Mouse (Mus musculus) heart, adult 11 months (tissue): ENCODE results near the gene Dusp16.
"Not testable (repeated sequence)": the region's sequence is repeated elsewhere in the genome, so short reads cannot be mapped to it uniquely, and the experiment has no call there.

Experiments
- DNase-seq: peaks from one replicate; pipeline ENCODE4 v3.0.0; 2022

Dusp16 gene

DNA sequence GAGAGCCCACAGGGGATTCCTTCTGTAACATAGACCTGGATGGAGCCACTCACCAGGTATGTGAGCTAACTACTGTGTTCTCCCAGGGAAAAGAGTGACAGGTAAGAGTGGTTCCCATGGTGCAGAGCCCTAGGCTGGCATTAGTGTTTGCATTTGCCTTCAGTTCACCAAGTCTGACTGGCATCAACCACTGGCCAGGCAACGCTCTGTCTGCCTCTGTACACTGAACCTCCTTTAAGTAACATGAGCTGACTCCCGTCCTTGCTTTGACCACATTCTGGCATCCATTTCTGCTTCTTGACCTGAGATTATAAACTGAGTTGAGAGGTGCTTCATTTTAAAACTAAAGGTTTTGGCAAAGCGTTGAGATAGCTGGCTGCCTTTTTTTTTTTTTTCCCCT, 96.8 kb downstream of the Dusp16 start:
- DNase-seq, result no peak

DNA sequence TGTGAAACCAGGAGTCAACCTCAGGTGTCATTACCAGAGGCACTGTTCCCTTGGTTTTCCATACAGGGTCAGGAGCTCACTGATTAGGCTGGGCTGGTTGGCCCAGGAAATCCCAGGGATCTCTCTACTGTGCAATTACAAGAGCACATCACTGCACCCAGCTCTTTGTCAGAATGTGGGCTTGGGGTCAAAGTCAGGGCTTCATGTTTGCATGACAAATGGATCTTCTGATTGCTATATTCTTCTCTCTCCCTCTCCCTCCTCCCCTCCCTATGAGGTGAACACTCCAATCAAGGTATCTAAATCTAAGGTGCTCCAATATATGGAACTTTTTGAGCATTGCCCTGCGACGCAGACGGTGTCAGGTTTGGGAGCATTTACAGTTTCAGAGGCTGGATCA, 97.4 kb downstream of the Dusp16 start:
- no peak for DNase-seq

DNA sequence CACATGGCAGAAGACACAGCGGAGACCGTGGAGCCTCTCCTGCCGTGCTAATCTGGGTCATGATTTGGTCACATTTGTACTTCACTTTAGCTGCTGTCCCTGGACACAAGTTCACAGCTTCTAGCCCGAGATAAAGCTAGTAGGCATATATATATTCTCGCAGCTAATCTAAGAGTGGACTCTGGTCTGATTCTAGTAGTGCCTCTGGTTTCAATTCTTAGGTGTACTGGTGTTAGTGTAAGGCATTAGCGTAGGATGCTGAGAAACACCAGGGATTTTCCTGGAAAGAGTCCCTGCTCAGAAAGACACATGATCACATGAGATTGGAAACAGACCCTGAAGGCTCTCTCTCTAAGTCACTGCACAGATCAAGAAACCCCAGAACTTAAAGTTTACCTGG, 97.9 kb downstream of the Dusp16 start:
- no peak for DNase-seq

DNA sequence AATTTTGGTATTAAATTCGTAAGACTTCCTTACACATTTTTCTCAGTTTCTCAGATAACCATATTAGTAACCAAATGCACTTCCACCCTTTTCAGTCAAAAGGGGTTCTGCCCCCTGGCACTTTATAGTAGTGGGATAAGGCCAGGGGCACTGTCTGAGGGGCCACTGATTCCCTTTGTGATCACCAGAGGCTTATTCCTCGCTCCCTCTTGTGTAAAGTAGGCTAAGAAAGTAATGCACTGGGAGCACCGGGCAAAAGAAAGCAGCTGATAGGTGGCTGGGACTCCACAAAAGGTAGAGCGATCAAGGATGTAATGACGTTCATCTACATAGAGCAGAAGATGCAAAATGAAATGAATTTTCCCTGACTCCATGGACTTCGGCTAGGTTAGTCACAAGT, 106.9 kb downstream of the Dusp16 start:
- no peak for DNase-seq

DNA sequence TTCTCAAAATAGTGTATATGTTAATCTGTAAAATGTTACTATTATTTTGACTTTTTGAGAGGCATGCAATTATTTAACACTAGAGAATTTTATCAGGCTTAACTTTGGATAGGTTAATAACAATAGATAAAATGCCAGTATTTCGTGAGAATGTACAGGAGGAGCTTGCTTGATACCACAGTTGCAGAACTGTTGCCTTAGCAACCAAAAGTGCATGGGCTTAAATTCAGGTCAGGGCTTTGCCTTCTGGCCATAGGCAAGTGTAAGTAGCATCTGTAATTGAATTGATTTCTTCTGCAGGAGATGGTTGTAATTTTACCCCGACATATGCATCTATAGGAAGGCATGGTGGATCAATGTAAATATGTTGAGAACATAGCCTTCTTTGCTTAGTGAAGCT, 107.4 kb downstream of the Dusp16 start:
- DNase-seq, result no peak

DNA sequence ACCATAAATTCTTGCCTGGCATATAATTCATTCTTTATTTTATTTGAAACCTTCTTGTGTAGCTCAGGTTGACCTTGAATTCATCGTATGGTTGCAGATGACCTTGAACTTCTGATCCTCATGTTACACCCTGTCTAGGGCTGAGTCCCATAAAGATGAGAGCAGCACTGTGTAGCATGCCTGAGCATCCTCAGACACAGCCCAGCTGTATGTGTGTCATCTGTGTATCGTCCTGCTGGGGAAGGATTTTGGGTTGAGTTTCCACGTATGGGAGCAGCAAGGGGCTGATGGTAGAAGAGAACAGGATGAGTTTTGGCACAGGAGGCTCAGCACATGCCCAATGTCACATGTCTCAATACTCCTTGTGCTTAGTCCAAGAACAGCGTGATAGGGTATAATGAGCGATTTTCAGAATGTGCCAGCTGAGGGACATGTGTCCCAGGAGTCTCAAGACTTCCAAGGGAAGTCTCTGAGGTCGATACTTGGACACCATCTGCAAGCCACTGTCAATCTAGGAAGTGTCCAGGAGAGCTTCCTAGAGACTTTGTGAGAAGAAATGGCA, 108.0 kb downstream of the Dusp16 start:
- DNase-seq, result no peak

DNA sequence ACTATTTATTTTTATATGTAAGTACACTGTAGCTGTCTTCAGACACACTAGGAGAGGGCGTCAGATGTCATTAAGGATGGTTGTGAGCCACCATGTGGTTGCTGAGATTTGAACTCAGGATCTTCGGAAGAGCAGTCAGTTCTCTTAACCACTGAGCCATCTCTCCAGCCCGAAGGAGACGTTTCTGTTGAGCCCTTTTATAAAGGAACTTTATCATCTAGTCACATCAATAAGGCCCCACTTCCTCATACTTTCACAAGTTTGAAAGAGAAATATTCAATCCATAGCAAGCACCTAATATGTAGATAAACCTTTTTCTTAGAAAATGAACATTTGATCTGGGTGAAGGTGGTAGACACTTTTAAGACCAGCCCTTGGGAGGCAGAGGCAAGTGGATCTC, 113.1 kb downstream of the Dusp16 start:
- DNase-seq, result not testable (repeated sequence)

DNA sequence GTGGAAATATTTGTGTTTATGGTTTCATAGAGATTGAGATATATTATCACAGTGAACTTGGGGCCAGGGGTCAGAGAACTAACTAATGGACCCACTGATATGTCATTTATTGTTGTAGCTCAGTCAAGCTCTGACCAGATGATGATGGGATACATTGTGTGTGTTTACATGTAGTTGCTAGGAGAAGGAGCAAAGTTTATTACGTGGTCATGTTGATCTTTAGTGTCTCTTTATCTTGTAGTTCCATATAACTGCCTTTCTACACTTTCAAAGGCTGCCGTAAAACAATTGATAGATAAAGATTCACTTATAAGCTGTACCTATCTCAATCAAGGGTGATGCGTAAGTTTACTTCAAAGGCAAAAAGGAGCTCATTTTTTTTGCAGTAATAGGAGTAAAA, 114.4 kb downstream of the Dusp16 start:
- no peak for DNase-seq

DNA sequence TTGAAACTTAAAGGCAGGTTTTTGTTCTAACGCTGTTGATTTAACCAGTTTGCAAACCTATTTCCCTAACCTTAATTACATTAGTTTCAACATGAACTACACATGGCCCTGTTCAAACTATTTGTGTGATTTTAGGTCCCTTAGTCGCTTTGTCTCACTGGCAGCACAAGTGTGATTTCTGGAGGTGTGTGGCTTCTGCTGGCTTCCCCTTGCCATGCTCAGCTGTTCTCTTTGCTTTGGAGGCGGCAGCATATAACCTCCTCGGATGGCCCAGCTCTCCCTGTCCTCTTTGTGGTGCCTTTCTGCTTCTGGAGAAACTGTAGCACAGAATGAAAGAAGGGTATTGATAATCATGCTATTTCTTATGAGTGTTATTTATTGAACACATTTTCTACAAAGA, 114.9 kb downstream of the Dusp16 start:
- no peak for DNase-seq

DNA sequence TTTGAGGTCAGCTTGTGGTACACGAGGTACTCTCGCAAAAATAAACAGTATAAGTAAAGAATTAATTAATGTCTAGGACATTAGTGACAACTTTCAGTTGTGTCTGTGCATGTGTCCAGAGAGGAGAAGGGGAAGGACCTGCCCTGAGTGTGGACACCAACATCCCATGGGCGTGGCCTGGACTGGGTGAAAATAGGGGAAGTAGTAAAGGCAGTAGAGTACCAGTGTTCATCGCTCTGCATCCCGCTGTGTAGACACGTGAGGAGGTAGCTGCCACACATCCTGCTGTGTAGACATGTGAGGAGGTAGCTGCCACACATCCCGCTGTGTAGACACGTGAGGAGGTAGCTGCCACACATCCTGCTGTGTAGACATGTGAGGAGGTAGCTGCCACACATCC, 118.7 kb downstream of the Dusp16 start:
- peak; percentile 92 for DNase-seq

DNA sequence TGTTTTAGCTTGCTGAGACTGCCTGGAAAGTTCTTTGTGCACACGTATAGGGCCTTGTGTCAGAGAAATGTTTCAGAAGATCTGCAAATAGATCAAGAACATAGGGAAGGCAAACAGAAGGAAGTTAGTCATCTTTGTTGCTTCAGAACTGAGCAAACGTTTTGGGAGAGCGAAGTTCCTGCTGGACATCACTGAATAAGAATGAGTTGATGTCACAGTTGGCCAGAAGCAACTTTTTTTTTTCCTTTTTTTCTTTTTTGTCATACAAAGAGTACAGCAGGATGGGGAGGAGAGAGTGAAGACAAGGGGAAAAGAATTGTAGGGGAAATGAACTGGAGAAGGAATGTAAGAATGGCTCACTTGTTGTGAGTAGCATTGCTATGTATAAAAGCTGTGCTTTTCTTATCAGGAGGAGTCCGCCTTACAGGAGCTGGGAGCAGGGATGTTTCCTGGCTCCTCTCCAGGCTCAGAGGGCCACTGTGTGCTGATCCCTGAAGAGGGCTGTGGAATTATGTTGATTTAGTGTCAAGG, 121.5 kb downstream of the Dusp16 start:
- peak; percentile 94 for DNase-seq

DNA sequence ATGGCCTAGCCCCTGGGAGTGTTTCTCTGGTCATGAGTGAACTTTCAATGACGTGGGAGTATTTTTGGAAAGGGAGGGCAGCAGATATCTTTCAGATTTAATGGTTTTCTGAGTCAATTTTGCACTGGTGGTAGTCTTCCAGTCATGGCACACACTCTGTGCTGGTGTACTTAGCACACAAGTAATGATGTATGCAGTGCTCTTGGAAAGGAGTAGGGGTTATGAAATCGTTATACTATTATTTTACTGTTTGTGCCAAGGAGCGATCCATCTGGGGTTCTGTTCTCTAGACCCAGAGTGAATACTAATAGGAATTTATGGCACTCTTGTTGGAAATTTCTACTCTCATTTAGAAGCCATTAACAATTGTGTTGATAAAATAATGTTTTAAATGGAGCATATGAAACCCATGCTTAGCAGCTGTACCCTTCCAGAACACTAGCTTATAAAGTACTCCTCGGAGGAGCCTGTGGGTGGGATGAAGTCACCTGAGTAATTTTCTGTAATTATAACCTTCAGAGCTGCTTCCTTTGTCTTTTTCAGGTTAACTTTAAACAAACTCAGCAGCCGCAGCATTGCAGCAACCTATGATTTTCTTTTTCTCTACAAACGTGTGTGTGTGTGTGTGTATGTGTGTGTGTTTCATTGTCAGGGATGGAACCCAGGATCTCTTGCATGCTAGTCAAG, 123.1 kb downstream of the Dusp16 start:
- DNase-seq, result no peak

DNA sequence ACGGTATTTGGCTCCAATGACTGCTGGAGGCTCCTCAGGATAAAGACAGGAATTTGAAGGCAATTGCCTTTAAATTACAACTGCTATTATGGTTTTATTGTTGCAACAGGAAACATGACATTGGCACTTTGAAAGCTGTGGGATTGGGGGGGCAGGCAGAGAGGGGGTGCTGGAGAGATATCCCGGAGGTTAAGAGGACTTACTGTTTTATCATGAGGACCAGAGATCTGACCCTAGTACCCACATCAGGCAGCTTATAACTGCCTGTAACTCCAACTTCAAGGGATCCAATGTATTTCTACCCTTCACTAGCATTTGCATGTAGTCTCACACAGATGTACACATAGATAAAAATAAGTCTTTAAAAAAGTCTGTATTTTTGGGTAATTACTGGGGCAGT, 123.9 kb downstream of the Dusp16 start:
- no peak for DNase-seq

DNA sequence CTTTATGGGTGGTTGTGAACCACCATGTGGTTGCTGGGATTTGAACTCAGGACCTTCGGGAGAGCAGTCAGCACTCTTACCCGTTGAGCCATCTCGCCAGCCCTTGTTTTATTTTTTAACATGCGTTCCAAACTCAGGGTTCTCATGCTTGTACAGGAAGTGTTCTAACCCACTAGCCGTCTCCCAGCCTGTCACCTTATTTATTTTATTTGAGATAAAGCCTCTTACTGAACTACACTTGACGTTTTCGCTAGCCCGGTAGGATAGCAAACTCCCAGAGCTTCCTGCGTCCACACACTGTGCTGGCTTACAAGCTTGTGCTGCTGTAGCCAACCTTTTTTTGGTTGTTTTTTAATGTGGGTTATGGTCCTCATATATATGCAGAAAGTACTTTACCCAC, 126.6 kb downstream of the Dusp16 start:
- DNase-seq, result no peak
